Mouse (Mus musculus): ENCODE measurements at regions not wholly inside any gene's neighbourhood (a gene's known extent, or its start where the extent isn't known, plus 50 kb on each side); places are given as distances from the start of the nearest gene placed in this dataset.

DNA sequence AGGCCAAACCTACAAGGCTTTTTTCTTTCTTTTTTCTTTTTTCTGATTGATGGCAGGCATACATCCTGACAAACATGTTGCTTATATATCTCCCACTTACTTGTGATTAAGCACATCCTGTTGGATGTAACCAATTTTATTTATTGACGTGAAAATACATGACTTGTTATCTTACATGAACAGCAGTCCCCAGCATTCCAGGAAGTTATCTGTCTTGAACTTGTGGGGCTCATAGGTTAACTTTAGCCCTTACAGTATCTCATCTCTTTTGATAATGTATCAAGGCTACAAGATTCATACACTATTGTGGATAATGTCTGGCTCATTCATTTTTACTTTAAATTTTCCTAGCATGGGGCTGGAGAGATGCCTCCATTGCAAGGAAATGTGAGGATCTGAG lies 852.0 kb upstream of the Agtr1b start:
- DNase-seq = no peak

DNA sequence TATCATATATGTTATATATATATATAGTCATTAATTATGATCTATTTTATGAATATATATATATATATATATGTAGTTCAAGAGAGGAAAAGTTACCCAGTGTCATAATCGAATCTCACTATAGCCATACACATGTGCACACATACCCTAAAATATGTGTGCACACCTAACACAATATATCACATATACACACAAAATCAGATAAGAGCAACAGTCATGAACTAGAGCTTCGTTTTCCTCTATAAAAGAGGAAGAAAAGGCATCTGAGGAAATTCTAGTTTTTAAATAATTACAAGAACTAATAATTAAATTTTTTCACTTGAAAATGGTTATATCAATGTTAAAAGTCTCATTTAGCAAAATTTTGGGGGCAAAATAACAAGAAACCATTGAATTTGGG lies 835.3 kb upstream of the Tbl1xr1 start:
- DNase-seq = no peak

DNA sequence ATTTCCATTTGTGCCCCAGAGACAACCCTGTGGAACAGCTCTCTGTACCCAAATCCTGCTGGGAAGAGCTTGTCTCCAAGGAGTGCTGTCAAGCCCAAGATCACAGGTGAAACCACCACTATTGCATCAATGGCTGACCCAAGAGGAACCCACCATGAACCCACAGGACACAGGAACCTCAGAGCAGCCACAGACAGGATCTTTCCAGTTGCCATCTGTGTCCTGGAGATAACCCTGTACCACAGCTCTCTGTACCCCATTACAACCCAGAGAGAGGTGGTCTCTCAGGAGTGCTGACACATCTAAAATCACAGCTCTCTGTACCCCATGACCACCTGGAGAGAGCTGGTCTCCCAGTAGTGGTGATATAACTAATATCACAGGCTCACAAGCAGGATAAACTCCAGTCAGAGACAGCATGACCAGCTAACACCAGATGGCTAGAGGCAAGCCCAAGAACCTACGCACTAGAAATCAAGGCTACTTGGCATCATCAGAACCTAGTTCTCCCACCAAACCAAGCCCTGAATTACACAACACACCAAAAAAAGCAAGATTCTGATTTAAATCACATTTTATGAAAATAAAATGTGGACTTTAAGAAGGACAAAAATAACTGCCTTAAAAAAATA lies 820.2 kb upstream of the Tbl1xr1 start:
- no peak for DNase-seq

DNA sequence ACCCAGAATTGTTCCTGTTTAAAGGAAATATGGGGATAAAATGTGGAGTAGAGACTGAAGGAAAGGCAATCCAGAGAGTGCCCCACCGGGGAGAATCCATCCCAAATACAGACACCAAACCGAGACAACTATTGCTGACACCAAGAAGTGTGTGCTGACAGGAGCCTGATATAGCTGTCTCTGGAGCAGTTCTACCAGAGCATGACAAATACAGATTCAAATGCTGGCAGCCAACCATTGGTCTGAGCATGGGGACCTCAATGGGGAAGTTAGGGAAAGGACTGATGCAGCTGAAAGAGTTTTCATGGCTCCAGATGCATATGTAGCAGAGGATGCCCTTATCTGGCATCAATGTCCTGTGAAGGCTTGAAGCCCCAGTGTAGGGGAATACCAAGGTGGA lies 813.1 kb upstream of the Tbl1xr1 start:
- DNase-seq = no peak

DNA sequence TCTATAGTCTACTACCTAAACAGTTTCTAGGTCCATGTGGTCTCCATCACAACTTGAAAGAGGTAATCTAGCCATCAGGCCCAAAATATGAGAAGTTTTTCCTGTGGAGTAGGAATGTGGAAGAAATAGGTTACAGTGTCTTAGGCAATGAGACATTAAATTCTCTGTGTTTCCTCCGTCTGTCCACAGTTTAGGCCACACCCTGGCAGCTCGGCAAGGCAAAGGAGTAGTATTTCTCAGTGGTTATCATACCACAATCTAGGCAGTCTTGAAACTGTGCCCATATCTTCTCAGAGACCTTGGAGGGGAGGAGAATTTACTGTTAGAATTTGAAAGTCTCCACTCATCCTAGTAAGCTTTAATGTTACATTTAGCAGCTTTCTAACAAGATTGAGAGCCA lies 811.0 kb upstream of the Tbl1xr1 start:
- no peak for DNase-seq

DNA sequence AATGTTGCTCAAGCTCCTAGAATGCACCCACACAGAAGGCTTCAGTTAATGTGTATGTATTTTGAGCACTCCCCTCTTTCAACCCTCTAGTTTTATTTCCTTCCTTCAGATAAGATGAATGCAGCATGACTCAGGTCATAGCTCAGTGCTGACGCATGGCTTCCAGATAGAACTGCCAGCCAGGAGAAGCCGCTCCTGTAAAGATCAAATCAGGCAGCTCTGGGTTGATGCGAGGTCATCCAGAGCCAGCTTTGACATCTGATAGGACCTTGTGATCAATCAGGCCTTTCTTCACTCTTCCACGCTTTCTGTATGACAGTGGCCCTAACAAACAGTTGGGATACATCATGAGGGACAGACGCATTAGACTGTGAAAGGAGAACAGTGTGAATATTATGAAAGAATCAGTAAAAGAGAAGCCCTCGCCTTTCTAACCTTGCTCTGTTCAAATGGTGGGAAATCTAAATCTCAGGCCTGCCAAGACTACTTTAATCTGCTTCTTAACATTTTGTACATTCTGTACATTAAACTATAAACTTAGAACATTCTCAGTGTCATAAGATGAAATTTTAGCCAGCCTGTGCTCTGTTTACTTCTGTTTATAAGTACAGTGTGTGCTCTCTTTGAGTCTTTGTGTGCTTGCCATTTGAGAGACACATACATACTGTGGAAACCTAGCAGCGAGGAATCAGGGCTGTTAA lies 807.9 kb upstream of the Tbl1xr1 start:
- no peak for DNase-seq

DNA sequence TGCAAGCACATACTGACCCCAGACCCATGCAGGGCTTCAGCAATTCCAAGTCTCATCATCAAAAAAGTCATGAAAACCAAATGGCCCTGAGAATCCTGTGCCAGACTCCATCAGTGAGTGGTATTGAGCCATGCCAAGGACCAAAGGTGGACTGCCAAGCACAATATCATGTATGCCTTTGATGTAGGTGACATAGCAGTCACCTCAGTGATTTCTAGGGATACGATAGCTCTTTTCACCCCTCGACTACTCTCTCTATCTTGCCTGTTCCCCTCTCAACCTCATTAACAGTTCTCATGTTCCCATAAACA lies 807.4 kb upstream of the Tbl1xr1 start:
- no peak for DNase-seq

DNA sequence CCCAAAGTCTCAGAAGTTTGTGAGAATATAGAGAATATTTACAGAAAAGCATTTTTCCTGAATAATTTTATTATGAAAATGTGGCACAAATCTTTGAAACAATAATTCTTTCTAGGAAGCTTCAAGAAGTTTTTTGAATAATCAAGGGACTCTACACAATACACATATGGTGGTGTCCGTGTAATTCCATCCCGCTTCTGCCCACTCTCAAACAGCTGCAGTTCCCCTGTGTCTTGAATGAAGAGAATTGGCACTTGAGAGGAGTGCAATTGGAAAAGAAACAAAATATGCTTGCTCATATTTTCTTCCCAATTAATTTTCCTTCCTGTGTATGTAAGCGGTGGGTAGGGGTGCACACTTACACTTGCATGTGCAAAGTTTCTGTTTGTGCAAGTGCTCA lies 805.7 kb upstream of the Tbl1xr1 start:
- no peak for DNase-seq

DNA sequence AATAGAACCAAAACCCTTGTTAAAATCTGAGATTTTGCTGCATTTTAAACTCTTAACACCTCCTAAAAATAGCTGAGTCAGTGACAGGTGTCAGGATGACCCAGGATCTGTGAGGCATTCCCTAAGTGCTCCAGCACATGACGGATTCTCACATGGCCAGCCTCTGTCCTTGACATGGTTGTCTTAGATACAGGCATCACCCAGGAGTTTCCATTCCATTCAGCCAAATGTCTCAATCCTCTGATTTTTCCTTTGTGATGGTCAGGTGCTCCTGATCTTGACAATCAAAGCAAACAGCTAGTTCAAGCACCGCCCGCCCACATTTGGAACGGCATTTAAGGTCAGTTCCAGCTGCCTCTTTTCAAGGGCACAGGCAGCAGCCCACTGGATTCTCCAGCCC lies 804.2 kb upstream of the Tbl1xr1 start:
- no peak for DNase-seq

DNA sequence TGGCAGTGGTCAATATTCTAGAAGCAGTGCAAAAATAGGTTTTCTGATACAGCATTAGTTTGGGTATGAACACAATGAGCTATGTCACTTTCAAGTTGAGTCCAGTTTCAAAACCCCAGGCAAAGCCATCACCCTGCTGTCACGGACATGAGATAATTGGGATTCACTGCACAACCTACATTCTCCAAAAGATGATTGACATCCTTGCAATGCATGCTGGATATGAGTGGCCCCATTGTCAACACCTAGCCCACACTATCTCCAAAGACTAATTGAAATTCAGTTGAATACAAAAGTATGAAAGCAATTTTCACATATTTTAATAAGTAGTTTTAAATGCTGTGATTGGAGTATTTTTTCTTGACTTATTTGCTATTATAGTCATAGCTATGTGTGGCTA lies 783.7 kb upstream of the Tbl1xr1 start:
- no peak for DNase-seq

DNA sequence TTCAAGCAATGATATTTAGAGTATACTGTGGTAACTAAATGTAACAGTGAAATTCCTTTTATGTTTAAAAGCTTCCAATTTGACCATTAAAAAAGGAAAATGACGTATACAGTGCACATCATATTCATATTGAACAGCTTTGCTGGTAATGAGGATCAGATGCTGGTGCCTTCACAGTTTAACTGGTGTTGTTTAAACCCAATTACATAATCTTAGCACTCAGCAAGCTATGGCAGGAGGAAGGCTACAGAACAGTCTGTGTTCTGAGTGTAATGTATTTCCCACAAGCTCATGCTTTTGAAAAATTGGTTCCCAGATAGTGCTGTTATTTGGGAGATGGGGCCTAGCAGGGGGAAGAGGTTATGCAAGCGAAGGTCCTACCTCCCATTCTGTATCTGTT lies 783.1 kb upstream of the Tbl1xr1 start:
- DNase-seq = no peak

DNA sequence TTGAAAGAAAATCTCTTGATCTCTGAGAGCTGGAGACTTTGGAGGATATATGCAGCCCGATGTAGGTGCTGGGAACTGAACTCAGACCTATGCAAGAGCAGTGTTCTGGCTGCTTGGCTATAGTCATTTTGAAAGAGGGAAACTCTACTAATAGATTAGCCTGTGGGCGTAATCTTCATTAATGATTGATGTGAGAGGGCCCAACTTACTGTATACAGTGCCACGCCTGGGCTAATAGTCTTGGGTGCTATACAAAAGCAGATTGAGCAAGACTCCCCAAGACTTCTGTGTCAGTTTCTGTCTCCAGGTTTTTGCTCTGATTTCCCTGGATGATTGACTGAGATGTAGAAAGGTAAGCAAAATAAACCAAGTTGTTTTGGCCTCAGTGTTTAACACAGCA lies 781.7 kb upstream of the Tbl1xr1 start:
- DNase-seq = no peak

DNA sequence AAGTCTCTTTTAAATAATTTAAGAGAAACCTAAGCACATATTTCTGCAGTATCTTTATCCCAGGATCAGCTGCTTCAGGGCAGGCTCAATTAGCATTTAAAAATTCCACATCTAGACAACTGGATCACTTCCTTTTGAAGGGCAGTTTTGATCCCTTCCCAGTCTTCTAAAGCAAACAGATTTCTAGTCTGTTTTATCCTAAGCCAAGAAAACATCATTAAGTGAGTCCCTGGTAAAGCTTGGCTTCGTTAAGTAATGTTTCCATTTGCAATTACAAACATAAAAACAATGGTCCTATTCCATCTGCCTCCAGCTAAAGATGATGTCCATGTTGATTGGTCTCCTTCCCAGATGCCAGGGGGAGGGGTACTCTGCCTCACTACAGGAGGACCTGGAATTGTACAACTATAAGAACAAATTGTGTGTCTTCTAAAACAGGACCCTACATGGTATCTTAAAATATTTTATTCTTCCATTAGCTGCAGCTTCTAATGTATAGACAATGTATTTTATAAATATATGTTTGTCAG lies 779.8 kb upstream of the Tbl1xr1 start:
- no peak for DNase-seq

DNA sequence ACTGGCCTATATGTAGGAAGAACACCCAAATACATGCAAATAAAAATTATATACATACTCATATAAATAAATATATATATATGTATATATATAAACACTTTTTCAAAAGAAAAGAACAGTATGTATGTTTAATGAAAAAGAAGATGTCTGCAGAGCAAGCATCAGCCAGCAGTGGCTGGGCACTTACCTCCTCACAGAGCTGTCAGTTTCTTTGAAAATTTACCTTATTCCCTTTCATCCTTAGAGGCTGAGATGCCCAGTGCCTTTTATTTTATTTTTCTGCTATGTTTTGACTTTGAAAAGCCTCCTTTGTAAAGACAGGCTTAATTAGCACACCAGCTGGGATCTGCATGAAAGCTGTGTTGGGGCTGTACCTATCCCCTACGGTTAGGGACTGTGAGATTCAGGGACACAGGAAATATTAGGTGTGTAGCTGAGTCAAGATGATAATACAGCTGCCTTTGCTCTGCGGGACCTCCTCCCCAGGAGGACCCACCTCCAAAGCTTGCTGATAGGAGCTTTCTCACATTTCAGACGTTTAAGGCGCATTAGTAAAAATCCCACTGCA lies 751.0 kb upstream of the Tbl1xr1 start:
- DNase-seq = no peak

DNA sequence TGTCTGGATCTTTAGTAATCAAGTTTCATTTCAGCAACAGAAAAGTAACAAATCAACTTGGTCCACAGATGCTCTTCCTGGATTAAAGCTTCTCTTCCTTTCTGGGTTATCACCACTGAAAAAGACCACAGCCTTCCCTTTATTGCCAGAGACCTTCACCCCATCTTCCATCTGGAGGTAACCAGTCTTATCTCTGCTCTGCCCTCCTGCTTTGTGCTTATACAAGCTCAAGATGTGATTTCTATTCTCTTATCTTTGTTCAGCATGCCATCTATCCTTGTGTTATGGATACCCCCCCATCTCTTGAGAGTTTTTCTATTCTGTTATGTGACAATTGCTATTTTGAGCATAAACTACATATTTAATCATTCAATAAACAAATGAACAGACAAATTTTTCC lies 734.5 kb upstream of the Tbl1xr1 start:
- no peak for DNase-seq

DNA sequence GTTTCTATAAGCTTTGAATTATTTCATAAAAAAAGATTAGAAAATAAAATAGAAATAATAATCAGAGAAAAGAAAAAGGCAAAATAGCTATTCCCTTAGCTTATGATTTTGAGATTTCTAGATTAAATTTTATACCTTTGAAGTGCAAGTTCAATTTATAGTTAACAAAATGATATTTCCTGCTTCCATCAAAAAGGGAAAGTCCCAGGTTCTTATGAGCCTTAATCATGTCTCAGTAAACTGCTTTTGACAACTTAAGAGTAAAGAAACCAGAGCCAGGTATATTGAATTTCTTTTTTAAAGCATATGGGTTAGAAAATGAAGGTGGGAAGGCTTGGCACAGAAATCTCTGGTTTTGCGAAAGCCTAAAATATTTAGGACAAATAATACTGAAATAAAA lies 733.4 kb upstream of the Tbl1xr1 start:
- no peak for DNase-seq

DNA sequence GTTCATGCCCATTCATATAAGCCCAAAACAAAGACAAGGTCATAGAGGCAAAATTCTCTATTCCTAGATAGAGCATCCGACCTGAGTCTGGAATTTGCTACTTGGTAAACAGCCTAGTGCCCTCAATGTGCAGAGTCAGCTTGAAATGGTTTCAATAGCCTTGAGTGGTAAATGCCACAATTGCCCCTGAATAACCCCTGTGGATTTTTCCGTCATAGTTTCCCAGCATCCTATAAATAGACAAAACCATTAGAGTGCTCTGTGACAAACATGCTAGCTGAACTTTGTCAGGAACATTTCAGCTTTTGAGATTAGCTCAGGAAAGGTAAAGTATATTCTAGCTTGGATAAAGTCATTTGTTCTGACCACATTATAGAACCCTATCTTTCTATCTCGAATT lies 727.0 kb upstream of the Tbl1xr1 start:
- peak in 1 of 2 experiments; percentile 13 for DNase-seq

DNA sequence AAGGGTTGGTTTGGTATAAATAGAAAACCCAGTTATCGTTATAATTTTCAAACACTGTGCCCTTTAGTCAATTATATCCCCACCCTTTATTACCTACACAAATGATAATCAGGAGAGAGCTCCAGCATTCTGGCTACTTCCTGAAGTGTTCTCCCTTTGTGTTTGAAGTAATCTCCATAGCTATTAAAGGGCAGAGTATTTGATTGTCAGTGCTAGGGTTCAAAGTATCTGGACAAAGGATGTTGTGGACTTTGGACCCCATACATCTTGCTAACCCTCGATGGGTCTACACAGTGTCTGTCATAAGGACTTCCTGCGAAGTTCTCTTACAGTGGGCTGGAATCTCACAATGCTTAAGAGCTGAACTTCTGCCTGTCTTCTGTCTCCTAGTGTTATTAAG lies 720.3 kb upstream of the Tbl1xr1 start:
- DNase-seq = no peak

DNA sequence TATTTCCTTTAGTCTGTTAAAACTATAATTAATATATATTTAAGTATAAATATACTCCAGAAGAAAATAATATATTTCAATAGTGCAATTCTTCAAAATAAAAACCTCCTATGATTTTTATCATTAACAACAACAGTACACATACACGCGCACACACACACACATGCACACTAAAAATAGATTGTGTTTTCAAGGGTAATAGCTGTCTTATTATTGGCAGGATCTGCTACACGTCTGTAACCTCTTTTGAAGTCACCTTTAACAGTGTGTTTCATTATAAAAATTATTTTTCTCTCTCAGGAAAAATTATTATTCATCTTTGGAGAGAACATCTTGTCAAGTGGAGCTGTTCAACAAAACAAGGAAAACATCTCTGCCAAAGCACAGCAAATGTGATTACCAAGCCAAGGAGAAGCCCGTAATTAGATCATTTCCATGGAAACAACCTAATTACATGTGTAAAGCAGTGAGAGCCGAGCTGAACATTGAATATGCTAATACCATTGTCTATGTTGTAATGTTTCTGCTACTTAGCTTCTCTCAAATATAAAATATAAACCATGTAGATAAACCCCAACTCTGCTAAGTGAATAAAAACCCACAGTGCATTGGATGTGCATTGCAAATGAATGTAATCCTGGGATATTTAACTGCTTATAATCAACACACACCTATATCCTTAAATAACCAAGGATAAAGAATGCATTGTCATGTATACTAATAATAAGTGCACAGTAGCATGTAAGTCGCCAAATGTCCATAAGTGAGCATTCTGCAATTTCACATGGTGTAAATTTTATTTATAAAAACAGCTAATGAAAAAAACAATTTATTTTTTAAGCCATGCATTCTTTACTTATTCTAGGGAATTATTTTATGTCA lies 719.4 kb upstream of the Tbl1xr1 start:
- DNase-seq = no peak

DNA sequence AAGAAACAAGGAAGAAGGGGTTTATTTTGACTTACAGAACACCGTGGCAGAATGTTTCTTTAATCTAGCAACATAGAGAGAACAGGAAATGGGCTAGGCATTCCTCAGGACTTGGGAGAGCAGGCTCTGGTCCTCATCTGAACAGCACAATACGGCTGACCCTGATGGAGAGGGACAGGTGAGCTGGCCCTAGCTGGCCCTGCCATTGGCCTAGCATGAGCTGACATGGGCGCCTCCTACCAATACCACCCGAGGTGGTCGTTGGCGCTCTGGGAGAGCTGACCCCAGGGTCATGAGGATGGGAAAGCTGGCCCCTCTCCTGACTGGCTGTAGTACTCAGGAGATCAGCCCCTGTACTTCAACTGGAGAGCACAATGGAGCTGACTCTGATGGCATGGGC lies 718.4 kb upstream of the Tbl1xr1 start:
- DNase-seq = no peak

DNA sequence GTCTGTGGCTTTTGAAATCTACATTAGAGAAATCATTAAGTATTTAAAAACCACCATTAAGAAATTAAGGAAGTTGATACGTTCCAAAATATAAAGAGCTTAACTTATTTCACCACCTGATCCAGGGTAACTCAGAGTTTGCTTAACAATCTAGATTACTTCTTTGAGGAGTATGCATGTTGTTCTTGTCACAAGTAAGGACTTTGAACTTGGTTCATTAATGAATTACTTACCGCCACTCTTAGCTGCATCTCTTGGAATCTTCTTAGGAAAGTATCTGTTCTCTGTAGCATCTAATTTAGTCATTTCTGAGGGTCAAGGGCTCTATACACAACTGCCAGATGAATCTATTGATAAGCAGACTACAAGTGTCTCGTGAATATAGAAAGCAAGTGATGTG lies 715.4 kb upstream of the Tbl1xr1 start:
- DNase-seq = peak in 1 of 2 experiments; percentile 54

DNA sequence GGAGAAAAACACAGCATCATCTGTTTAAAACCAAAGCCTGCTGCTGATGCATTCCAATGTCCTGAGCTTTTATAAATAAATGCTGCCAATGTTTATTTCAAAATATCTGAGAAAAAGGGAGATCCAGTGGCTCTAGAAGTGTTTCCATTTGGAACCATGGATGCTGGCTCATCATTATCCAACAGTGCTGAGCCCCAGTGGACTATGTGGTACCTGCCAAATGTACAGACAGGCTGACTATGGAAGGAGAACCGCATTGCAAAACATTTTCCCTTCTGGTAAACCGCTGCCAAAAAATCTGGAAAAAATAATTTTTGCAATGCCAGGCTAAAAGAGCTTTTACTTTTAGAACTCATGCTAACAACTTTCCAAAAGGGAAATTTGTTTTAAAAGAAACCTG lies 696.6 kb upstream of the Tbl1xr1 start:
- DNase-seq = no peak

DNA sequence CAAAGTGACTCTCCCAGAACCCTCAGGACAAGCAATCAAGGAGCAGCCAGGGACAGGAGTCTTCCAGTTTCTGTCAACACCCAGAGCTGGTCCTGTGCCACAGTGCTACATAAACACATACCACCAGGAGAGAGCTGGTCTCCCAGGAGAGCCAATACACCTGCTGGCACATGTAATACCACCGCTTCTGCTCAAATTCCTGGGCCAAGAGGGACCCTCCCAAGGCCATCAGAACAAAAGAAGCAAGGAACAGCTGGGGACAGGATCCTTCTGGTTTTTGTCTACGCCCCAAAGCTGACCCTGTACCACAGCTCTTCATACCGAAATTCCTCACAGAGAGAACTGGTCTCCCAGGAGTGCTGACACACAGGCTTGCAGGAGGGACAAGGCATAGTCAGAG lies 695.4 kb upstream of the Tbl1xr1 start:
- DNase-seq = no peak

DNA sequence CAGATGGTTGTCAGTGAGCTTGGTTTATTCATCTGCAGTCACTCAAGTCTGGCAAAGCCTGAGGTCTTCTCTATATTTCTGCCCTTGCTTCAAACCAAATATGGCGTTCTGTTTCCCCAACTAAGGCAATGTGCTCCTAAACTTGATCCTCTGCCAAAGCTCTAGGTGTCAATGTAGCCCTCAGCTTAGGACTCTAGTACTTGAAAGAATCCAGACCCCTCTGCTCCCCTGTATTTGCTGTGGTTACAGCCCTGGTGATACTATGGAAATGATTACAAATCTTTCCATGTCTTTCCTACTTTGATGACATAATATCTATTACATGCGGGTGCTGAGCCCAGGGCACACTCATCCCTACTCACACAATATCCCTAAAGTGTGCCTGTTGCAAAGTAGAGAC lies 672.9 kb upstream of the Tbl1xr1 start:
- no peak for DNase-seq
